Mouse (Mus musculus) limb, embryonic 15.5 days (tissue): Measurements from ENCODE around the gene Rplp0. TPM values are rescaled to one million over a fixed set of nuclear protein-coding genes. Genes with fewer than 3 reads are reported as not detected.

Source experiments
- ATAC-seq: fragments of 200-750 bp; cut with Nextera tagmentation; 2 replicates; pipeline ENCODE4 v1.8.0; 2017; ENCODE audit warnings: low read depth, moderate TSS enrichment; ENCODE audit not compliant: insufficient number of reproducible peaks, low FRiP score, low TSS enrichment
- H3K27ac ChIP-seq: fragments of 300-500 bp; sonication (generic); 2 replicates; pipeline ENCODE4 v1.5.1; 2015; ENCODE audit warnings: moderate library complexity, mild to moderate bottlenecking, inconsistent platforms
- H3K27me3 ChIP-seq: fragments of 300-500 bp; sonication (generic); 2 replicates; pipeline ENCODE4 v1.6.1; 2015; ENCODE audit warnings: inconsistent platforms
- H3K36me3 ChIP-seq: fragments of 300-500 bp; sonication (generic); 2 replicates; pipeline ENCODE4 v1.6.1; 2015; ENCODE audit warnings: inconsistent platforms
- H3K4me1 ChIP-seq: fragments of 300-500 bp; sonication (generic); 2 replicates; pipeline ENCODE4 v1.6.1; 2015; ENCODE audit warnings: inconsistent platforms
- H3K4me2 ChIP-seq: fragments of 300-500 bp; sonication (generic); 2 replicates; pipeline ENCODE4 v1.6.1; 2015; ENCODE audit warnings: mild to moderate bottlenecking, inconsistent platforms
- H3K4me3 ChIP-seq: fragments of 300-500 bp; sonication (generic); 2 replicates; pipeline ENCODE4 v1.5.1; 2015; ENCODE audit warnings: mild to moderate bottlenecking, inconsistent platforms
- H3K9ac ChIP-seq: fragments of 300-500 bp; sonication (generic); 2 replicates; pipeline ENCODE4 v1.6.1; 2015; ENCODE audit warnings: inconsistent platforms
- H3K9me3 ChIP-seq: fragments of 300-500 bp; sonication (generic); 2 replicates; pipeline ENCODE4 v1.6.1; 2016; ENCODE audit warnings: inconsistent platforms
- WGBS: fragments of 180-500 bp; shearing (Covaris S2); methylation state at CpG from one replicate; pipeline ENCODE4 v1.1.7; 2015; 5-methylcytosine and 5-hydroxymethylcytosine counted together
- polyA plus RNA-seq: library from polyadenylated mRNA; unstranded; fragments of >200 nt; fragmentation: Nextera tagmentation; extraction: Ambion mirVana; gene quantifications from 2 replicates; pipeline ENCODE4 v1.2.1, GENCODE M21; 2015

The Rplp0 gene
- polyA plus RNA-seq, 1 experiment from 2014 or later, result 1,752 TPM

- no peak for ATAC-seq
- Histone ChIP-seq H3K4me3 (no peak overlapping the region), H3K36me3 (peaks cover 52% of the 10 kb centered on the region), H3K9me3 (no peaks in the 10 kb centered on the region), H3K27ac (peak overlapping the region; percentile 54; the same call in 1 of the 2 replicates), H3K27me3 (no peaks in the 10 kb centered on the region), H3K9ac (no peak overlapping the region), H3K4me2 (no peak overlapping the region), H3K4me1 (peaks cover 17% of the 10 kb centered on the region)
- 13% methylated on average over 8 of the region's 8 CpGs for WGBS
Observed at GRCm38 (mm10) chr5:115556217-115556616, 3.0 kb upstream of the Rplp0 start.

GRCm38 (mm10) chr5:115558182-115558794 is 979 bp upstream of the Rplp0 start:
- no peak for ATAC-seq
- no peak overlapping the region for H3K9ac ChIP-seq
- 89% methylated on average over 14 of the region's 14 CpGs for WGBS

GRCm38 (mm10) chr5:115560336-115560905 is 1.2 kb downstream of the Rplp0 start:
- Histone ChIP-seq H3K9me3 (no peaks in the 10 kb centered on the region), H3K4me1 (peaks cover 34% of the 10 kb centered on the region), H3K27me3 (no peaks in the 10 kb centered on the region), H3K27ac (no peak overlapping the region), H3K9ac (peak overlapping the region; percentile 99; the same call in 1 of the 2 replicates), H3K4me3 (peak overlapping the region; percentile 85), H3K4me2 (peak overlapping the region; percentile 62), H3K36me3 (peaks cover 42% of the 10 kb centered on the region)
- ATAC-seq, result no peak
- WGBS, result 31% methylated on average over 13 of the region's 13 CpGs

More at GRCm38 (mm10) chr5:115558182-115558794, 979 bp upstream of the Rplp0 start:
- peaks cover 52% of the 10 kb centered on the region for H3K36me3 ChIP-seq
- H3K27me3 ChIP-seq, result no peaks in the 10 kb centered on the region
- H3K27ac ChIP-seq, result no peak overlapping the region
- no peak overlapping the region for H3K4me2 ChIP-seq
- no peak overlapping the region for H3K4me3 ChIP-seq
- H3K9me3 ChIP-seq, result no peaks in the 10 kb centered on the region
- H3K4me1 ChIP-seq, result peaks cover 25% of the 10 kb centered on the region

GRCm38 (mm10) chr5:115563771-115564585 is 4.7 kb downstream of the Rplp0 start:
- H3K27ac ChIP-seq, result 0 out of 2 replicates have a peak overlapping the region, but pooled peaks have one; percentile 86
- H3K9ac ChIP-seq, result no peak overlapping the region
- no peaks in the 10 kb centered on the region for H3K27me3 ChIP-seq
- H3K4me3 ChIP-seq, result no peak overlapping the region; the same call in 1 of the 2 replicates
- H3K9me3 ChIP-seq, result no peaks in the 10 kb centered on the region
- 0 out of 2 replicates have a peak overlapping the region, but pooled peaks have one; percentile 83 for H3K4me2 ChIP-seq
- peaks cover 37% of the 10 kb centered on the region for H3K4me1 ChIP-seq
- 39% methylated on average over 5 of the region's 5 CpGs for WGBS
- ATAC-seq, result no peak
- peaks cover 40% of the 10 kb centered on the region for H3K36me3 ChIP-seq

GRCm38 (mm10) chr5:115564737-115565393 is 5.6 kb downstream of the Rplp0 start, which contains the start of gene Gcn1l1:
Gene Gcn1l1, plus strand, starts transcription at chr5:115565254.
- H3K27ac ChIP-seq, result peak within 1 kb of the TSS; percentile 86
- H3K36me3 ChIP-seq, result peaks cover 40% of the 10 kb centered on the region
- peak within 1 kb of the TSS; percentile 95 for H3K9ac ChIP-seq
- H3K4me3 ChIP-seq, result peak within 1 kb of the TSS; percentile 99
- no peaks in the 10 kb centered on the region for H3K9me3 ChIP-seq
- WGBS, result 3% methylated on average over 55 of the region's 55 CpGs
- ATAC-seq, result peak; percentile 78
- peak within 1 kb of the TSS; percentile 83 for H3K4me2 ChIP-seq
- no peaks in the 10 kb centered on the region for H3K27me3 ChIP-seq
- peaks cover 37% of the 10 kb centered on the region for H3K4me1 ChIP-seq

- Histone ChIP-seq H3K9me3 (no peaks in the 10 kb centered on the region), H3K36me3 (peaks cover 40% of the 10 kb centered on the region), H3K27me3 (no peaks in the 10 kb centered on the region), H3K4me1 (peaks cover 35% of the 10 kb centered on the region), H3K27ac (peak overlapping the region; percentile 86), H3K4me3 (peak overlapping the region; percentile 99), H3K9ac (peak overlapping the region; percentile 95), H3K4me2 (peak overlapping the region; percentile 83)
- no peak for ATAC-seq
- WGBS, result under 1% methylated on average over 44 of the region's 46 CpGs
Observed at GRCm38 (mm10) chr5:115565403-115565802, 6.1 kb downstream of the Rplp0 start.

GRCm38 (mm10) chr5:115568681-115569080 is 9.4 kb downstream of the Rplp0 start:
- Histone ChIP-seq H3K27ac (no peak overlapping the region), H3K9ac (no peak overlapping the region)
- 59% methylated on average over 10 of the region's 10 CpGs for WGBS

GRCm38 (mm10) chr5:115569308-115569707 is 10.0 kb downstream of the Rplp0 start:
- H3K9ac ChIP-seq, result no peak overlapping the region

More at GRCm38 (mm10) chr5:115568681-115569080, 9.4 kb downstream of the Rplp0 start:
- no peak for ATAC-seq
- peaks cover 30% of the 10 kb centered on the region for H3K4me1 ChIP-seq
- no peaks in the 10 kb centered on the region for H3K9me3 ChIP-seq
- peaks cover 33% of the 10 kb centered on the region for H3K36me3 ChIP-seq
- H3K4me3 ChIP-seq, result no peak overlapping the region
- no peaks in the 10 kb centered on the region for H3K27me3 ChIP-seq
- H3K4me2 ChIP-seq, result no peak overlapping the region

GRCm38 (mm10) chr5:115569721-115570120 is 10.5 kb downstream of the Rplp0 start:
- 79% methylated on average over 4 of the region's 4 CpGs for WGBS
- Histone ChIP-seq H3K4me3 (no peak overlapping the region), H3K9ac (no peak overlapping the region), H3K9me3 (no peaks in the 10 kb centered on the region), H3K4me1 (peaks cover 29% of the 10 kb centered on the region), H3K4me2 (no peak overlapping the region), H3K36me3 (peaks cover 38% of the 10 kb centered on the region), H3K27ac (peak overlapping the region; percentile 22; the same call in 1 of the 2 replicates), H3K27me3 (no peaks in the 10 kb centered on the region)
- no peak for ATAC-seq

More at GRCm38 (mm10) chr5:115569308-115569707, 10.0 kb downstream of the Rplp0 start:
- H3K9me3 ChIP-seq, result no peaks in the 10 kb centered on the region
- peaks cover 28% of the 10 kb centered on the region for H3K4me1 ChIP-seq
- WGBS, result 72% methylated on average over 11 of the region's 11 CpGs
- H3K27ac ChIP-seq, result peak overlapping the region; percentile 22; the same call in 1 of the 2 replicates
- H3K27me3 ChIP-seq, result no peaks in the 10 kb centered on the region
- no peak for ATAC-seq
- peaks cover 34% of the 10 kb centered on the region for H3K36me3 ChIP-seq
- no peak overlapping the region for H3K4me2 ChIP-seq
- H3K4me3 ChIP-seq, result no peak overlapping the region

- Histone ChIP-seq H3K9ac (no peak overlapping the region), H3K27me3 (no peaks in the 10 kb centered on the region), H3K4me1 (peaks cover 26% of the 10 kb centered on the region), H3K4me2 (no peak overlapping the region), H3K27ac (no peak overlapping the region), H3K36me3 (peaks cover 50% of the 10 kb centered on the region), H3K9me3 (no peaks in the 10 kb centered on the region), H3K4me3 (no peak overlapping the region)
- 93% methylated on average over 7 of the region's 7 CpGs for WGBS
- ATAC-seq, result no peak
Observed at GRCm38 (mm10) chr5:115571086-115571485, 11.8 kb downstream of the Rplp0 start.
